Mouse (Mus musculus) E14TG2a.4 (cell line): ENCODE data around the gene Acot6.

Source experiments
- H3K27me3 ChIP-seq: 2 replicates; pipeline ENCODE4 v1.6.1; 2014; ENCODE audit warnings: low read length, control low read depth; ENCODE audit not compliant: insufficient read depth
- H3K36me3 ChIP-seq: 2 replicates; pipeline ENCODE4 v1.6.1; 2014; ENCODE audit warnings: low read length, control low read depth; ENCODE audit not compliant: insufficient read depth
- H3K4me1 ChIP-seq: replicated peaks from 2 replicates; pipeline ENCODE4 v1.6.1; 2014; ENCODE audit warnings: low read depth, low read length, control low read depth
- H3K4me3 ChIP-seq: replicated peaks from 2 replicates; pipeline ENCODE4 v1.5.1; 2014; ENCODE audit warnings: mild to moderate bottlenecking, low read length
- H3K9me3 ChIP-seq: 2 replicates; pipeline ENCODE4 v1.6.1; 2014; ENCODE audit warnings: low read length, control low read depth
- CTCF ChIP-seq: conservative IDR thresholded peaks from 2 replicates; pipeline ENCODE4 v1.5.1; 2014; ENCODE audit warnings: low read length
- NANOG ChIP-seq: IDR thresholded peaks from 2 replicates; pipeline ENCODE4 v1.6.1; 2014; ENCODE audit warnings: borderline replicate concordance, low read length, mixed read lengths
- POU5F1 ChIP-seq: IDR thresholded peaks from 2 replicates; pipeline ENCODE4 v1.6.1; 2014; ENCODE audit warnings: low read length, borderline replicate concordance

Gene Acot6

GRCm38 (mm10) chr12:84153414-84153813 is 53.0 kb downstream of the Acot6 start:
- Histone ChIP-seq H3K9me3 (no peaks in the 10 kb centered on the region), H3K4me3 (no peak overlapping the region), H3K4me1 (peaks cover 58% of the 10 kb centered on the region), H3K36me3 (peaks cover 87% of the 10 kb centered on the region), H3K27me3 (no peaks in the 10 kb centered on the region)
- TF ChIP-seq NANOG (no peak), CTCF (no peak), POU5F1 (no peak)

DNA sequence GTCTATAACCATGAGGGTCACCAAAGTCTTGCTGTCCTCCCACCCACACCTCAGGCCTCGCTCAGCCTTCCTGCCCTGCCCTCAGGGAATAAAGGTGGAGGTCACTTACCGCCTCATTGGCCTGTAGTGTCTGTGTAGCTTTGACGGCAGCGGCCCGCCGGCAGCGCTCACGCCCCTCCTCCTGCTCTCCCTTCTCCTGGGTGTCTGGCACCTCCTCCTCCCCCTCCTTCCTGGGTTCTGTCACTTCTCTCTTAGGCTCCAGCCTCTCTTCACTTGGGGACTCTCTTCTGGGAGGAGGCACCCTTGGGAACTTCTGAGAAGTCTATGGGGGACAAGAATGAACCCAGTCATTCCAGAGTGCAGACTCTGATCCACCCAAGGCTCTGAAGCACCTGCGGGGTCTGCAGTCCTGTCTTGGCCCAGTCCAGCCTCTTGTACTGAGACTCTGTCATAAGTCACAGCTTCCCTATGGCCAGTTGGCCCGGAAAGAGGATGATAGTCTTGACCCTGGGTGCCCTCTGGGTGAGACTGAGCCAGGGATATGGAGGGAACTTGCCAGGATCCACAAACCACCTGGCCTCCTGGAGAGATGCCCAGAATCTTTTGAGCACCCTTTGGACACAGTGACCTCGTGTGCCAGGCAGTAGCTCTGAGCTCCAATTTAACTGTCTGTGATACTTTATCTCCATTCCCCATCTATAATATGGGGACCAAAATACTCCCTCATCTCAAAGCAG is 54.5 kb downstream of the Acot6 start:
- no peaks in the 10 kb centered on the region for H3K27me3 ChIP-seq
- TF ChIP-seq NANOG (no peak), POU5F1 (no peak), CTCF (no peak)
- H3K4me3 ChIP-seq: no peak overlapping the region
- peaks cover 63% of the 10 kb centered on the region for H3K4me1 ChIP-seq
- peaks cover 97% of the 10 kb centered on the region for H3K36me3 ChIP-seq
- H3K9me3 ChIP-seq: no peaks in the 10 kb centered on the region

- Histone ChIP-seq H3K4me1 (peaks cover 64% of the 10 kb centered on the region), H3K27me3 (no peaks in the 10 kb centered on the region), H3K9me3 (no peaks in the 10 kb centered on the region), H3K36me3 (peaks cover 97% of the 10 kb centered on the region), H3K4me3 (no peak overlapping the region)
- TF ChIP-seq POU5F1 (no peak), CTCF (no peak), NANOG (no peak)
These were observed 55.0 kb downstream of the Acot6 start for GRCm38 (mm10) chr12:84155523-84155871.

DNA sequence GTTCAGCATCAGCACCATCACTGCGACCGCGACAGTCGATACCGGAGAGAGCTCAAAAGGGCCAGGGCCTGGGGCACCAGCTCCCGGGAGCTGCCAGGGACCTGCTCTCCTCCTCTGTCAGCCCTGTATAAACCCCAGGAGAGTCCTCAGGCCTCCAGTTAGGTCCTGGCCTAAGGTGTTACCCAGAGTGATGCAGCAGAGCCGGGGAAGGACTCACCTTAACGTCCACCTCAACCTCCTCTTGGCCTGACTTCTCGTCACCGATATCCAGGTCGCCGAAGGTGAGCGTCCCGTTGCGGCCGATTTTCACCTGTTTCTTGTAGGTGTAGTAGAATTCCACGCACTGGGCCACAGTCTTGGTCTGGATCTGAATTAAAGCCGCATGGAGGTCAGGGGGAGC is 55.8 kb downstream of the Acot6 start:
- TF ChIP-seq CTCF (no peak), POU5F1 (no peak), NANOG (no peak)
- no peak overlapping the region for H3K4me3 ChIP-seq
- no peaks in the 10 kb centered on the region for H3K9me3 ChIP-seq
- H3K27me3 ChIP-seq: no peaks in the 10 kb centered on the region
- H3K4me1 ChIP-seq: peaks cover 67% of the 10 kb centered on the region
- H3K36me3 ChIP-seq: peaks cover 95% of the 10 kb centered on the region

- Histone ChIP-seq H3K27me3 (no peaks in the 10 kb centered on the region), H3K9me3 (no peaks in the 10 kb centered on the region), H3K36me3 (peaks cover 89% of the 10 kb centered on the region), H3K4me3 (no peak overlapping the region), H3K4me1 (peaks cover 67% of the 10 kb centered on the region)
- TF ChIP-seq CTCF (no peak), NANOG (no peak), POU5F1 (no peak)
These were observed 57.7 kb downstream of the Acot6 start for GRCm38 (mm10) chr12:84158156-84158555.

- Histone ChIP-seq H3K9me3 (no peaks in the 10 kb centered on the region), H3K27me3 (no peaks in the 10 kb centered on the region), H3K36me3 (peaks cover 82% of the 10 kb centered on the region), H3K4me1 (peaks cover 74% of the 10 kb centered on the region), H3K4me3 (no peak overlapping the region)
- no peak for TF ChIP-seq CTCF
- no peak for TF ChIP-seq NANOG
- no peak for TF ChIP-seq POU5F1
These were observed 60.0 kb downstream of the Acot6 start for GRCm38 (mm10) chr12:84160491-84160890.
